Mouse (Mus musculus) C2C12 (cell line): ENCODE measurements around the gene Efna3.

Experiments used
- CEBPB ChIP-seq: IDR thresholded peaks from one replicate; pipeline ENCODE4 v1.6.1; 2011; ENCODE audit warnings: low read depth, mild to moderate bottlenecking, control low read depth, moderate library complexity
- CTCF ChIP-seq: IDR thresholded peaks from one replicate; pipeline ENCODE4 v1.5.1; 2011; ENCODE audit not compliant: control insufficient read depth, insufficient read depth, insufficient read length
- FOSL1 ChIP-seq: IDR thresholded peaks from one replicate; pipeline ENCODE4 v1.8.0; 2011; ENCODE audit warnings: mild to moderate bottlenecking, low read length; ENCODE audit not compliant: poor library complexity, insufficient read depth, severe bottlenecking
- MAX ChIP-seq: IDR thresholded peaks from one replicate; pipeline ENCODE4 v1.6.1; 2011; ENCODE audit warnings: mild to moderate bottlenecking, control low read depth
- USF1 ChIP-seq: IDR thresholded peaks from one replicate; pipeline ENCODE4 v1.6.1; 2011; ENCODE audit warnings: low read depth, mild to moderate bottlenecking, control low read depth, moderate library complexity

DNA sequence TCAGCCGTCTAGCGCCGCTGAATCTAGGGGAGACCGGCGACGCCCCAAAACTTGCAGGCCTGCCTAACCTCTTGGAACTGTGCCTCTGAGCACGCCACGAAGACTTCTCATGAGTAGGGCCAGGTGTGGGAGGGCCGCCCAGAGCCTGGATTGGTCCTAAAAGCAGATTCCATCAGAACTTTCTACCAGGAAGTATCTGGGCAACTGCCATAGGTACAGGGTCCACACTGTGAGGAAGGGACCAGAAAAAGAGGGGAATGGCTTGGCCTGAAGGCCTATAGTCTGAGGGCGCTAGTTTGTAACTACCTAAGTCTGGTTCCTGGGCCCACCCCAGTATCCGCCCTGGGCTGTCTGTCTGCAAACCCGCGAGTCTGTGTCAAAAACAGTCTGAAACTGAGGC lies 8.8 kb upstream of the Efna3 start:
- TF ChIP-seq CEBPB (no peak), CTCF (no peak), USF1 (no peak), FOSL1 (no peak), MAX (no peak)
